Mouse (Mus musculus) stomach, postnatal 0 days (tissue): ENCODE results near the gene Aipl1.

Source experiments
- CTCF ChIP-seq: IDR thresholded peaks from 2 replicates; pipeline ENCODE4 v1.5.1; 2016; ENCODE audit warnings: antibody characterized with exemption, low read depth, mild to moderate bottlenecking, moderate library complexity
- EP300 ChIP-seq: optimal IDR thresholded peaks from 2 replicates; pipeline ENCODE3; 2016; ENCODE audit warnings: antibody characterized with exemption

GRCm38 (mm10) chr11:71984093-71984492 lies 53.2 kb downstream of the Aipl1 start:
- TF ChIP-seq EP300 = no peak
- no peak for TF ChIP-seq CTCF
